Mouse (Mus musculus) hindbrain, embryonic 14.5 days (tissue): ENCODE measurements around the gene Osbpl9. TPM values are rescaled to one million over a fixed set of nuclear protein-coding genes. Genes with fewer than 3 reads are reported as not detected.

ENCODE experiments used
- ATAC-seq: fragments of 200-750 bp; cut with Nextera tagmentation; 2 replicates; pipeline ENCODE4 v1.8.0; 2017; ENCODE audit warnings: moderate number of reproducible peaks, mild to moderate bottlenecking, moderate TSS enrichment, moderate library complexity; ENCODE audit not compliant: low FRiP score
- DNase-seq: peaks from one replicate; pipeline ENCODE4 v3.0.0-alpha.2; 2015; ENCODE audit warnings: low spot score
- H3K27ac ChIP-seq: fragments of 300-500 bp; sonication (generic); 2 replicates; pipeline ENCODE4 v1.5.1; 2014; ENCODE audit warnings: mild to moderate bottlenecking, moderate library complexity
- H3K27me3 ChIP-seq: fragments of 300-500 bp; sonication (generic); 2 replicates; pipeline ENCODE4 v1.6.1; 2014; ENCODE audit warnings: mild to moderate bottlenecking, low read length, mixed read lengths; ENCODE audit not compliant: control insufficient read depth, insufficient read depth
- H3K36me3 ChIP-seq: fragments of 300-500 bp; sonication (generic); replicated peaks from 2 replicates; pipeline ENCODE4 v1.6.1; 2014; ENCODE audit not compliant: control insufficient read depth, insufficient read depth
- H3K4me1 ChIP-seq: fragments of 300-500 bp; sonication (generic); replicated peaks from 2 replicates; pipeline ENCODE4 v1.6.1; 2014; ENCODE audit warnings: antibody characterized with exemption, low read length, mixed read lengths; ENCODE audit not compliant: control insufficient read depth, insufficient read depth
- H3K4me2 ChIP-seq: fragments of 300-500 bp; sonication (generic); replicated peaks from 2 replicates; pipeline ENCODE4 v1.6.1; 2014; ENCODE audit warnings: mild to moderate bottlenecking, moderate library complexity
- H3K4me3 ChIP-seq: fragments of 300-500 bp; sonication (generic); replicated peaks from 2 replicates; pipeline ENCODE4 v1.5.1; 2014; ENCODE audit warnings: mild to moderate bottlenecking, low read length
- H3K9ac ChIP-seq: fragments of 300-500 bp; sonication (generic); 2 replicates; pipeline ENCODE4 v1.6.1; 2014
- H3K9me3 ChIP-seq: fragments of 300-500 bp; sonication (generic); 2 replicates; pipeline ENCODE4 v1.6.1; 2016; ENCODE audit warnings: low read length; ENCODE audit not compliant: control insufficient read depth
- WGBS: fragments of 180-500 bp; shearing (Covaris S2); extraction: QIAGEN DNeasy Blood & Tissue Kit; methylation state at CpG from one replicate; pipeline ENCODE4 v1.1.7; 2014; 5-methylcytosine and 5-hydroxymethylcytosine counted together
- microRNA counts: library from miRNA; unstranded; fragments of <30 nt; microRNA quantifications from one replicate; lab custom pipeline; 2016
- microRNA-seq: library from miRNA; unstranded; fragments of <30 nt; microRNA quantifications from one replicate; pipeline ENCODE4, GENCODE M21; 2016
- polyA plus RNA-seq: library from polyadenylated mRNA; unstranded; fragments of >200 nt; fragmentation: Nextera tagmentation; extraction: Ambion mirVana; gene quantifications from 2 replicates; pipeline ENCODE4 v1.2.1, GENCODE M21; 2014

The Osbpl9 gene
- polyA plus RNA-seq, 1 experiment from 2014 or later, result 79.8 TPM

GRCm38 (mm10) chr4:109021976-109022375 is 180.1 kb downstream of the Osbpl9 start:
- Histone ChIP-seq H3K4me2 (no peak overlapping the region), H3K4me3 (no peak overlapping the region), H3K27ac (no peak overlapping the region), H3K9ac (no peak overlapping the region), H3K9me3 (no peaks in the 10 kb centered on the region), H3K4me1 (no peaks in the 10 kb centered on the region), H3K36me3 (peaks cover 72% of the 10 kb centered on the region), H3K27me3 (no peaks in the 10 kb centered on the region)
- 84% methylated on average over 1 of the region's 1 CpGs for WGBS
- DNase-seq (no peak), ATAC-seq (no peak)

DNA sequence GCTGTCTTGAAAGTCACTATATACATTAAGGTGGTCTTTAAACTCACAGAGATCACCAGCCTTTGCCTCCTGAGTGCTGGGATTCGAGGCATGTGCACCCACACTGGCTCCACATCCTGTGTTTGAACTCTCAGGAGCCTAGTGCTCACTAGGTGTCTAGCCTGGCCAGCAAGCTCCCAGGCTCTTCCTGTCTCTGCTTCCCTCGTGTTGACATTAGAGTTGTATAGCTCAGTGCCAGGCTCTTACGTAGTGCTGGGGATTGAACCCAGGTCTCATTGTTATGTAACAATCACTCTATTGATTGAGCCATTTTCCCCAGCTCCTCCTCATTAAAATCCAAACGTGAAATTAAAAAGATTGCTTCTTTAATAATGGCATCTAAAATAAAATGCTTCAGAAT is 182.8 kb downstream of the Osbpl9 start:
- no peak overlapping the region for H3K4me3 ChIP-seq
- 70% methylated on average over 4 of the region's 4 CpGs for WGBS
- no peaks in the 10 kb centered on the region for H3K27me3 ChIP-seq
- H3K9me3 ChIP-seq, result no peaks in the 10 kb centered on the region
- DNase-seq (no peak), ATAC-seq (no peak)
- no peak overlapping the region for H3K9ac ChIP-seq
- H3K4me1 ChIP-seq, result no peaks in the 10 kb centered on the region
- peaks cover 65% of the 10 kb centered on the region for H3K36me3 ChIP-seq
- no peak overlapping the region for H3K4me2 ChIP-seq
- H3K27ac ChIP-seq, result no peak overlapping the region

DNA sequence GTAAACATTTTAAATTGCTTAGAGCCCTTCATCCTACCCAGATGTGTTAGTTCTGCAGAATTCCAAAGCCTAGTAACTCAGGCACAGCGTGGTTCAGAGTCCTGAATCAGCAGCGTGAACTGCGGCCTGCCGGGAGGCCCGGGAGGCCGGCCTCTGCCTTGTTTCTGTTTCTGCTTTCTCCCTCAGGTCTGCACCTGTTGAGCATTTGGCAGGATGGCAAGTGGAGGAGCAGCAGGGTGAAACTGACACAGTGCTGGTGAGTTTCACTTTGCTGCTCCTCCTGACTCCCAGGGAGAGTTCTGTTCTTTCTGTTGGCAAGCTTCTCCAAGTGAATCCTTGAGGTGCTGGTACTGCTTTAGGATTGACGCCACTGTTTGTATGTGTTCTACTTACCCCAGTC is 184.6 kb downstream of the Osbpl9 start:
- H3K9me3 ChIP-seq, result no peaks in the 10 kb centered on the region
- H3K4me2 ChIP-seq, result no peak overlapping the region
- DNase-seq (no peak), ATAC-seq (no peak)
- H3K9ac ChIP-seq, result no peak overlapping the region
- no peak overlapping the region for H3K4me3 ChIP-seq
- H3K27me3 ChIP-seq, result no peaks in the 10 kb centered on the region
- WGBS, result 61% methylated on average over 7 of the region's 7 CpGs
- H3K4me1 ChIP-seq, result no peaks in the 10 kb centered on the region
- peaks cover 60% of the 10 kb centered on the region for H3K36me3 ChIP-seq
- H3K27ac ChIP-seq, result no peak overlapping the region

- Histone ChIP-seq H3K9me3 (no peaks in the 10 kb centered on the region), H3K4me3 (no peak overlapping the region), H3K36me3 (peaks cover 36% of the 10 kb centered on the region), H3K4me1 (no peaks in the 10 kb centered on the region), H3K27ac (no peak overlapping the region), H3K4me2 (no peak overlapping the region), H3K9ac (no peak overlapping the region), H3K27me3 (no peaks in the 10 kb centered on the region)
- WGBS, result 95% methylated on average over 4 of the region's 4 CpGs
- ATAC-seq (no peak), DNase-seq (no peak)
Measured at GRCm38 (mm10) chr4:109014091-109014490, 188.0 kb downstream of the Osbpl9 start.

MicroRNA genes within 50 kb of the gene (microRNA counts, 519-probe panel; counts per million panel counts)
- not detected for microRNA mmu-miR-761 (lab: Ali Mortazavi, UCI)

Small RNAs within 50 kb of the gene (microRNA-seq; reads per million reads assigned to microRNA genes)
- gene Mir761, result not detected

Other genes starting within 250 kb of the Osbpl9 start
- 52.4 and 58.6 TPM in 2 replicates for gene Nrd1, start 201.6 kb downstream of the Osbpl9 start, polyA plus RNA-seq
- gene Calr4, start 32.2 kb upstream of the Osbpl9 start, polyA plus RNA-seq, result 2.0 and 2.1 TPM in 2 replicates
- gene Eps15, start 78.0 kb upstream of the Osbpl9 start, polyA plus RNA-seq, result 77.9 and 89.6 TPM in 2 replicates
- 3.3 and 3.5 TPM in 2 replicates for gene Ttc39a, start 204.4 kb upstream of the Osbpl9 start, polyA plus RNA-seq